ENCODE assay signal across 8 mouse cellular contexts in the genomic region with DNA sequence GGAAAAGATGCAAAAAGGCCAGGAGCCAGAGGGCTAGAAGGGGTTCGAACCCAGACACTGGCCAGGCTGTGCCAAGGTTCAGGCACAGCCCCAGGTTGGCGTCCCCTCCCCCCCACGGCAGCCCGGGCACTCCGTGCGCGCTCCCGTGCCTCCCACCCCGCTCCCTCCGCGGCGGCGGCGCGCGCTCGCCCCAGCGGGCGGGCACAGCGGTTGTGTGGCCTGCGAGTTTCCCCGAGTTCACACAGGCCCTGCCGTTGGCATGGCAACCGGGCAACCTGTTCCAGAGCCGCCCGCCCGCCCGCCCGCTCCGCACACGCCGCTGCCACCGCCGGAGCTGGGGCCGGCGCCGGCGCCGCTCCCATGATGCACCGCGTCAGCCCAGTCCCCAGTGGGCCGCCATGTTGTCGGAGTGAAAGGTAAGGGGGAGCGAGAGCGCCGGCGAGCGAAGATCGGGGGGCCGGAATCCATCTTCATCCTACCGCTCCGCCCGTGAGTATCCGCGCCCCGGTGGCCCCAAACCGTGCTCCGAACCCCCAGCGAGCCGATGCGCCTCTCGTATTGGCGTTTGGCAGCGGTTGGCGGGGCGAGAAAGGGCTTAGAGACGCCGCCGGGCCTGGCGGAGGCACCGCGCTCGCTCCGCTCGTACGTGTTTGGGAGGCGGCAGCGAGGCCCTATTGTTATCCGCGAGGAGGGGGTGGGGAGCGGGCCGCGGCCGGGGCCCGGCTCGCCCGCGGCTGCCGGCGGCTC. TPM values are rescaled to one million over a fixed set of nuclear protein-coding genes. Genes with fewer than 3 reads are reported as not detected.
A peak's percentile ranks its signal among the peaks of the same experiment; 100 is the strongest.
DNase-seq lines count a peak whose midpoint lies in the region; ATAC-seq lines count a peak whose summit lies in the region.

A gene (plus strand): TSS at position 343 of the 747 bp plus-strand sequence.

- no peaks in the 10 kb centered on the region for H3K9me3 ChIP-seq in hindbrain, embryonic 13.5 days

- peak within 1 kb of the TSS; percentile 86 for H3K4me2 ChIP-seq in hindbrain, embryonic 13.5 days

- WGBS in hindbrain, embryonic 13.5 days = 0% methylated on average over 40 of the region's 90 CpGs

- H3K27me3 ChIP-seq in hindbrain, embryonic 13.5 days = no peaks in the 10 kb centered on the region

- H3K4me3 ChIP-seq in hindbrain, embryonic 13.5 days = peak within 1 kb of the TSS; percentile 94

- peaks cover 32% of the 10 kb centered on the region for H3K4me1 ChIP-seq in hindbrain, embryonic 13.5 days (replicated peaks)

- peak; percentile 92 for ATAC-seq in hindbrain, embryonic 13.5 days (ENCODE audit: low FRiP score)

- peak within 1 kb of the TSS; percentile 99 for H3K27ac ChIP-seq in hindbrain, embryonic 13.5 days

- DNase-seq in NIH3T3 (ENCODE audit: low read depth) = peak; percentile 99
- peak; percentile 96 to 98 for DNase-seq in cerebellum, postnatal 10 days
- peak; percentile 74 to 79 for DNase-seq in frontal cortex, postnatal 14 days (ENCODE audit: low spot score in 2 of 2)
- peak; percentile 70 to 78 for DNase-seq in layer of hippocampus, postnatal 25 days (ENCODE audit: extremely low spot score in 1 of 2, low spot score in 1 of 2)
- peak; percentile 87 for DNase-seq in lung, postnatal 25 days (ENCODE audit: low spot score)
- DNase-seq in retina, embryonic 14.5 days (ENCODE audit: low spot score) = peak; percentile 97
- DNase-seq in thymus, postnatal 4 days = peak; percentile 95

- H3K36me3 ChIP-seq in hindbrain, embryonic 13.5 days = no peaks in the 10 kb centered on the region

- H3K9ac ChIP-seq in hindbrain, embryonic 13.5 days = peak within 1 kb of the TSS; percentile 98

RNA-seq across cellular contexts. Expression of the gene that starts here (rescaled TPM):
- polyA plus RNA-seq in hindbrain, embryonic 13.5 days (2015; fragmentation: Nextera tagmentation; extraction: Ambion mirVana) = 101 and 103 TPM in 2 replicates
- total RNA-seq in layer of hippocampus, postnatal 25 days (2021) = 100 to 1,000 TPM; 112 to 118 TPM

Comparison
In these comparisons a context has a peak if more than half of its experiments do, and no peak if none do; other contexts are left out.
1. Peak in every context shown above with its lines: DNase-seq, ATAC-seq, H3K4me3 ChIP-seq and H3K27ac ChIP-seq.